Mouse (Mus musculus) hindbrain, postnatal 0 days (tissue): ENCODE measurements around the gene Cd247. TPM values are rescaled to one million over a fixed set of nuclear protein-coding genes. Genes with fewer than 3 reads are reported as not detected.
A peak's percentile ranks its signal among the peaks of the same experiment; 100 is the strongest.

Source experiments
- ATAC-seq: fragments of 200-750 bp; cut with Nextera tagmentation; 2 replicates; pipeline ENCODE4 v1.8.0; 2017; ENCODE audit warnings: mild to moderate bottlenecking, moderate TSS enrichment, moderate library complexity
- DNase-seq: peaks from one replicate; pipeline ENCODE4 v3.0.0-alpha.2; 2015; ENCODE audit warnings: low spot score
- H3K27ac ChIP-seq: fragments of 300-500 bp; sonication (generic); 2 replicates; pipeline ENCODE4 v1.5.1; 2014; ENCODE audit warnings: mild to moderate bottlenecking
- H3K27me3 ChIP-seq: fragments of 300-500 bp; sonication (generic); 2 replicates; pipeline ENCODE4 v1.6.1; 2014; ENCODE audit warnings: low read length, mixed read lengths; ENCODE audit not compliant: insufficient read depth
- H3K36me3 ChIP-seq: fragments of 300-500 bp; sonication (generic); 2 replicates; pipeline ENCODE4 v1.6.1; 2014; ENCODE audit warnings: low read length, mixed read lengths; ENCODE audit not compliant: insufficient read depth
- H3K4me1 ChIP-seq: fragments of 300-500 bp; sonication (generic); 2 replicates; pipeline ENCODE4 v1.6.1; 2014; ENCODE audit warnings: antibody characterized with exemption, low read length, mixed read lengths; ENCODE audit not compliant: insufficient read depth
- H3K4me2 ChIP-seq: fragments of 300-500 bp; sonication (generic); 2 replicates; pipeline ENCODE4 v1.6.1; 2014; ENCODE audit warnings: low read depth, mild to moderate bottlenecking, low read length, moderate library complexity, mixed read lengths
- H3K4me3 ChIP-seq: fragments of 300-500 bp; sonication (generic); 2 replicates; pipeline ENCODE4 v1.5.1; 2014; ENCODE audit warnings: low read length
- H3K9ac ChIP-seq: fragments of 300-500 bp; sonication (generic); replicated peaks from 2 replicates; pipeline ENCODE4 v1.6.1; 2014; ENCODE audit warnings: mild to moderate bottlenecking, low read length, moderate library complexity, mixed read lengths
- H3K9me3 ChIP-seq: fragments of 300-500 bp; sonication (generic); 2 replicates; pipeline ENCODE4 v1.6.1; 2016; ENCODE audit warnings: low read length, mixed read lengths
- CTCF ChIP-seq: IDR thresholded peaks from 2 replicates; pipeline ENCODE4 v1.5.1; 2016; ENCODE audit warnings: antibody characterized with exemption, control low read depth, low read depth
- WGBS: fragments of 180-500 bp; shearing (Covaris S2); extraction: QIAGEN DNeasy Blood & Tissue Kit; methylation state at CpG from one replicate; pipeline ENCODE4 v1.1.7; 2014; 5-methylcytosine and 5-hydroxymethylcytosine counted together
- polyA plus RNA-seq: library from polyadenylated mRNA; unstranded; fragments of >200 nt; fragmentation: Nextera tagmentation; extraction: Ambion mirVana; gene quantifications from 2 replicates; pipeline ENCODE4 v1.2.1, GENCODE M21; 2015
- total RNA-seq: library from RNA; depleted of rRNA; stranded (reverse); fragments of >200 nt; gene quantifications from 2 replicates; pipeline ENCODE4 v1.2.3, GENCODE M21; 2014

Cd247 gene
- total and polyA plus RNA-seq, 2 experiments from 2014 or later: 0.39 TPM; not detected in 1

DNA sequence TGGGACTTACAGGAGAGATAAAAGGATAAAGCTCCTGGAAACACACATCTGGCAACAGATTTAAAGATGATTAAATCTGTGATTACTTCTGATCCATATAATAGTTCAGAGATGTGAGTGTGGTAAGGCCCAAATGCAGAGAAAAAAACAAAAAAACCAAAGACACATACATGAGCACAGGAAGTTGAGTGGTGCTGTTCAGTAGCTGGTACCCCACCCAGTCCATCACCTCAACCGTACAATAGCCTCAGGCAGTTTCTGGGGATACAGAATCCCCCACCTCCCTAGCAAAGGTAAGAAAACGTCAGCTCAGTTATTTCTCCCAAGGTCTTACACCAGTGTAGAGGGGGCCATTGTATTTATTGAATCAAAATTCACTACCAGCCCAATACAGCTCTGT, 22.2 kb downstream of the Cd247 start:
- Histone ChIP-seq H3K4me2 (no peak overlapping the region), H3K9me3 (no peaks in the 10 kb centered on the region), H3K9ac (no peak overlapping the region), H3K36me3 (no peaks in the 10 kb centered on the region), H3K27ac (no peak overlapping the region), H3K4me1 (peaks cover 4% of the 10 kb centered on the region), H3K4me3 (no peak overlapping the region), H3K27me3 (0 out of 2 replicates have a peak, but pooled peaks cover 3% of the 10 kb centered on the region)
- DNase-seq (no peak), ATAC-seq (no peak)
- WGBS: 85% methylated on average over 2 of the region's 2 CpGs
- no peak for TF ChIP-seq CTCF

- no peak overlapping the region for H3K4me3 ChIP-seq
- H3K36me3 ChIP-seq: no peaks in the 10 kb centered on the region
- no peak overlapping the region for H3K27ac ChIP-seq
- no peak for TF ChIP-seq CTCF
- DNase-seq (no peak), ATAC-seq (no peak)
- 0 out of 2 replicates have a peak, but pooled peaks cover 5% of the 10 kb centered on the region for H3K27me3 ChIP-seq
- no peaks in the 10 kb centered on the region for H3K9me3 ChIP-seq
- 94% methylated on average over 5 of the region's 5 CpGs for WGBS
- H3K9ac ChIP-seq: no peak overlapping the region
- peaks cover 4% of the 10 kb centered on the region for H3K4me1 ChIP-seq
- no peak overlapping the region for H3K4me2 ChIP-seq
These were observed 22.7 kb downstream of the Cd247 start for GRCm38 (mm10) chr1:165811170-165811569.

DNA sequence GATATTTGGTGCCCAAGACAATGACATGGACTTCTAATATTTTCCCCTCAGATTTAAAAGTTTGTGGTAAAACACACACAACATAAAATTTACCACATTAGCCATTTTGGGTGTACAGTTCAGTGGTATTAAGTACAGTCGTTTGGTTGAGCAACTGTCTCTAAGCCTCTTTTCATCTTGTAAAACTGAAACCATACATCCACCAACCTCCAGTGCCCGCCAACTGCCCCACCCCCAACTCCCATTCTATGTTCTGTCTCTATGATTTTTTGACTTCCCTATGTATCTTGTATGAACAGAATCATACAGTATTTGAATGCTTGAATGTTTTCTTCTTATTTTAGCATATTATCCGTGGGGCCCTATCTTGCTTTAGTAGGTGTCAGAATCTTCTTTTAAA, 24.3 kb downstream of the Cd247 start:
- DNase-seq (no peak), ATAC-seq (no peak)
- H3K9me3 ChIP-seq: no peaks in the 10 kb centered on the region
- WGBS: 84% methylated on average over 3 of the region's 3 CpGs
- H3K4me2 ChIP-seq: no peak overlapping the region
- peaks cover 5% of the 10 kb centered on the region; the same call in 1 of the 2 replicates for H3K27me3 ChIP-seq
- no peak overlapping the region for H3K4me3 ChIP-seq
- no peak overlapping the region for H3K27ac ChIP-seq
- TF ChIP-seq CTCF: no peak
- no peaks in the 10 kb centered on the region for H3K36me3 ChIP-seq
- H3K4me1 ChIP-seq: peaks cover 4% of the 10 kb centered on the region
- no peak overlapping the region for H3K9ac ChIP-seq

- H3K36me3 ChIP-seq: no peaks in the 10 kb centered on the region
- H3K4me2 ChIP-seq: peak overlapping the region; percentile 30; the same call in 1 of the 2 replicates
- WGBS: 21% methylated on average over 7 of the region's 7 CpGs
- no peak overlapping the region for H3K27ac ChIP-seq
- no peak overlapping the region for H3K9ac ChIP-seq
- DNase-seq (no peak), ATAC-seq (no peak)
- H3K9me3 ChIP-seq: no peaks in the 10 kb centered on the region
- no peak overlapping the region for H3K4me3 ChIP-seq
- H3K27me3 ChIP-seq: peaks cover 5% of the 10 kb centered on the region; the same call in 1 of the 2 replicates
- H3K4me1 ChIP-seq: peaks cover 4% of the 10 kb centered on the region
- TF ChIP-seq CTCF: no peak
These were observed 25.6 kb downstream of the Cd247 start for GRCm38 (mm10) chr1:165814116-165814515.

GRCm38 (mm10) chr1:165814521-165815278, 26.2 kb downstream of the Cd247 start:
- peak overlapping the region; percentile 30 for H3K4me2 ChIP-seq
- no peak for TF ChIP-seq CTCF
- no peaks in the 10 kb centered on the region for H3K36me3 ChIP-seq
- peaks cover 5% of the 10 kb centered on the region; the same call in 1 of the 2 replicates for H3K27me3 ChIP-seq
- 21% methylated on average over 14 of the region's 14 CpGs for WGBS
- H3K9ac ChIP-seq: no peak overlapping the region
- peaks cover 4% of the 10 kb centered on the region for H3K4me1 ChIP-seq
- H3K27ac ChIP-seq: no peak overlapping the region
- H3K9me3 ChIP-seq: no peaks in the 10 kb centered on the region
- ATAC-seq (no peak), DNase-seq (peak; percentile 40)
- no peak overlapping the region for H3K4me3 ChIP-seq

GRCm38 (mm10) chr1:165816391-165816790, 27.9 kb downstream of the Cd247 start:
- no peak for ATAC-seq
- no peaks in the 10 kb centered on the region for H3K36me3 ChIP-seq
- peaks cover 4% of the 10 kb centered on the region for H3K4me1 ChIP-seq
- no peak overlapping the region for H3K9ac ChIP-seq
- 85% methylated on average over 9 of the region's 9 CpGs for WGBS
- no peak overlapping the region for H3K27ac ChIP-seq
- H3K4me2 ChIP-seq: no peak overlapping the region
- H3K9me3 ChIP-seq: no peaks in the 10 kb centered on the region
- no peak for TF ChIP-seq CTCF
- DNase-seq: no peak
- peaks cover 5% of the 10 kb centered on the region; the same call in 1 of the 2 replicates for H3K27me3 ChIP-seq
- no peak overlapping the region for H3K4me3 ChIP-seq

- H3K4me2 ChIP-seq: no peak overlapping the region
- no peaks in the 10 kb centered on the region for H3K9me3 ChIP-seq
- peak; percentile 24; the same call in 1 of the 2 replicates for ATAC-seq
- no peak overlapping the region for H3K9ac ChIP-seq
- WGBS: 63% methylated on average over 9 of the region's 9 CpGs
- peaks cover 5% of the 10 kb centered on the region; the same call in 1 of the 2 replicates for H3K27me3 ChIP-seq
- no peak overlapping the region for H3K27ac ChIP-seq
- H3K4me1 ChIP-seq: peaks cover 4% of the 10 kb centered on the region
- DNase-seq: no peak
- H3K36me3 ChIP-seq: no peaks in the 10 kb centered on the region
- no peak overlapping the region for H3K4me3 ChIP-seq
- TF ChIP-seq CTCF: no peak
These were observed 28.8 kb downstream of the Cd247 start for GRCm38 (mm10) chr1:165817264-165817663.
